Mouse (Mus musculus) 416B (cell line): Measurements from ENCODE around the gene Ppp1r1c.

ENCODE experiments used
- DNase-seq: peaks from one replicate; pipeline ENCODE4 v3.0.0; 2011; ENCODE audit warnings: low read depth

Ppp1r1c gene

GRCm38 (mm10) chr2:79707575-79707974 is at the start of gene Ppp1r1c:
Ppp1r1c (plus strand) TSS chr2:79707780.
- no peak for DNase-seq

GRCm38 (mm10) chr2:79660417-79661185 is 47.0 kb upstream of the Ppp1r1c start:
- no peak for DNase-seq

GRCm38 (mm10) chr2:79661486-79662104 is 46.0 kb upstream of the Ppp1r1c start:
- DNase-seq = no peak

GRCm38 (mm10) chr2:79664532-79665286 is 42.9 kb upstream of the Ppp1r1c start:
- no peak for DNase-seq

GRCm38 (mm10) chr2:79665492-79665891 is 42.1 kb upstream of the Ppp1r1c start:
- DNase-seq = no peak

GRCm38 (mm10) chr2:79675266-79675665 is 32.3 kb upstream of the Ppp1r1c start:
- DNase-seq = no peak

GRCm38 (mm10) chr2:79677663-79678257 is 29.8 kb upstream of the Ppp1r1c start:
- peak; percentile 69 for DNase-seq

- no peak for DNase-seq
Observed at GRCm38 (mm10) chr2:79681672-79682071, 25.9 kb upstream of the Ppp1r1c start.

- no peak for DNase-seq
Observed at GRCm38 (mm10) chr2:79683258-79683657, 24.3 kb upstream of the Ppp1r1c start.

GRCm38 (mm10) chr2:79690838-79691237 is 16.7 kb upstream of the Ppp1r1c start:
- DNase-seq = no peak

- DNase-seq = no peak
Observed at GRCm38 (mm10) chr2:79695190-79695589, 12.4 kb upstream of the Ppp1r1c start.

GRCm38 (mm10) chr2:79695939-79696338 is 11.6 kb upstream of the Ppp1r1c start:
- peak; percentile 11 for DNase-seq

GRCm38 (mm10) chr2:79696478-79697230 is 10.9 kb upstream of the Ppp1r1c start:
- no peak for DNase-seq

GRCm38 (mm10) chr2:79698166-79698565 is 9.4 kb upstream of the Ppp1r1c start:
- DNase-seq = peak; percentile 78

- no peak for DNase-seq
Observed at GRCm38 (mm10) chr2:79704773-79705172, 2.8 kb upstream of the Ppp1r1c start.

- peak; percentile 61 for DNase-seq
Observed at GRCm38 (mm10) chr2:79713662-79714091, 6.1 kb downstream of the Ppp1r1c start.

GRCm38 (mm10) chr2:79714745-79715144 is 7.2 kb downstream of the Ppp1r1c start:
- DNase-seq = no peak

GRCm38 (mm10) chr2:79715925-79716324 is 8.3 kb downstream of the Ppp1r1c start:
- no peak for DNase-seq

GRCm38 (mm10) chr2:79717846-79718245 is 10.3 kb downstream of the Ppp1r1c start:
- no peak for DNase-seq

- DNase-seq = no peak
Observed at GRCm38 (mm10) chr2:79722415-79722814, 14.8 kb downstream of the Ppp1r1c start.

- DNase-seq = peak; percentile 25
Observed at GRCm38 (mm10) chr2:79738958-79739357, 31.4 kb downstream of the Ppp1r1c start.

- peak; percentile 22 for DNase-seq
Observed at GRCm38 (mm10) chr2:79741966-79742365, 34.4 kb downstream of the Ppp1r1c start.
